Mouse (Mus musculus) right cerebral cortex, postnatal 25 days (tissue): Measurements from ENCODE around the gene Mctp1.

Experiments used
- DNase-seq: peaks from one replicate; pipeline ENCODE4 v3.0.0; 2022

The Mctp1 gene

DNA sequence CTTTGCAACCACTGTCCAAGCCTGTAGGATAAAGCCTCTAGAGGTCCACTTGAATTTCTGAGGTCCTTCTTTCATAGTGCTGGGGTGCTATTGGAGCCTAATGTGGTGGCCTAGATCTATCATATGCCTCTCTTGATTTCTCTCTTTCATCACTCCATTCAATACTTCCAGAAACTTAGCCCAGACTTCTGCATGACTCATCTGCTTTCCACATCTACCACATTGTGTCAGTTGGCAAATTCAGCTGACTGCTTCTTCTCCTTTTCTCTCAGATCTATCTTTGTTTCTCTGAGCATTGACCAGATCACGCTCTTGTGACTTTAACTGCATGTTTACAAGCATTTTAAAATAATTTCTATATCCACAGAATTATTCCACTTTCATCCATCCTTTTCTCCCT lies 249.4 kb downstream of the Mctp1 start:
- DNase-seq: no peak

DNA sequence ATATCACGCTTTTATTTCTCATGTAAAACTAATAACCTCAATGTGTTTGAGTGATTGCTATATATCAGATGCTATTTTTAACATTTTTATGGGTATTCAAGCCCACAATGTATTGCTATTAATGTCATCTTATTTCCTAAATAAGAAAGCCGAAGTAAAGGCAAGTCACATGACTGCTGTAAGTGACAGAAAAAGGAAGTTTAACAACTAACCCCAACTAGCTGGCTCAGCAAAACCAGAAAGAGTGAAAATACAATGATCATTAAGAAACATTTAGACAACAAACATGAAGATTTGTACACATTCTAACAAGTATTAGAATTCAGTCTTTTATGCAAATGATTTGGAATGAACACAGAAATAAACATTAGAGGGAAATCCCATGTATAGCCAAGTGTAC lies 253.9 kb downstream of the Mctp1 start:
- DNase-seq: no peak

DNA sequence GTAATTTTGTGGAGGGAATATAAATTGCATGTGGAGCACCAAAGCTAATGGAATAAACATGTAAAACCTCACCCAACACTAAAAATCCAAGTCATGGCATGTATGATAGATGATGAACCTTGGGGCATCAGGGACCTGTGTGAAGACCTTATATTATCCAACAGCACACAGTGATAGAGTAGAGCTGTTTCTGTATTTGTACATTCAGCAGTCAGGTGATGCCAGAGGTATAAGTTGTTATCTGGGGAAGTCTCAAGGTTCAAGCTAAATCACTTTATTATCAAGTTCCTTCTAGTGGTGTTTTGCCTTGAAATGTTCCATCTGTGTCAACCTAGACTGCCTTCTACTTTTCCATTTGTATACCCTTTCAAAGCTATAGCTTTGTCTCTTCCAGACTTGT lies 275.2 kb downstream of the Mctp1 start:
- no peak for DNase-seq

GRCm38 (mm10) chr13:76681286-76681685 lies 297.0 kb downstream of the Mctp1 start:
- no peak for DNase-seq

- DNase-seq: no peak
These were observed 305.0 kb downstream of the Mctp1 start for GRCm38 (mm10) chr13:76689349-76689748.

DNA sequence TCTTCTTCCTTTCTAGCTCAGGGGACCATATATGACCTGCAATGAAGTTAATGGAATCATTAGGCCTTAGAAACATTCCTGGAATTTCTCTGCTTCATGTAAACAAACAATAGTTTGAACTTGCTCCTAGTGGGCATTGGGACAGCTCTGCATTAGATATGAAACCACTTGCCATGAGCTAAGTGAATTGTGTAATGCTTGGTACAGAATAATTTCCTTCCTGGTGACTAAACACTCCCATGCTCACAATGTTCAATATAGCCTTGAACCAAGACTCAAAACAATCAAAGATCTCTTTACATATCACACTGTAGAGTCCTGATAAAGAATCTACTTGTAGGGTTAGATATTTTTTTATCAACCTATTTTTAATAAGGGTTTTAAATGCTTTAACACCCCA lies 305.8 kb downstream of the Mctp1 start:
- no peak for DNase-seq

- DNase-seq: no peak
These were observed 306.4 kb downstream of the Mctp1 start for GRCm38 (mm10) chr13:76690697-76691096.

DNA sequence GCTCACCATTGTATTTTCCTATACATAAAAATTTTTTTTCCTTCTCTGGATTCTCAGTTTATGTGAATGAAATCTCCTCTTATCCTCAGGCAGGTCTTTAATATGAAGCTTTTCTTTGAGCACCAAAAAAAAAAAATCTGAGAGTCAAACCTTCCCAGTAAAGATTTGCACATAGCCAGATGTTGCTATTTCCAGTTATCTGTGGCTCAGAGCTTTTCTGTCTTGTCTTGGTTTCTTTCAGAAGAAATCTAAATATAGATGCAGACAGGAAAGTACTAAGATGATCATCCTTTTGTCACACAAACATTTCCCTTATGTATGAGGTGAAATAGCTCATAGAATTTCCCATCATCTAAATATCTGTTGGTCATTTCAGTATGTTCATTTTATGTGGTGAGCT lies 349.7 kb downstream of the Mctp1 start:
- DNase-seq: no peak

DNA sequence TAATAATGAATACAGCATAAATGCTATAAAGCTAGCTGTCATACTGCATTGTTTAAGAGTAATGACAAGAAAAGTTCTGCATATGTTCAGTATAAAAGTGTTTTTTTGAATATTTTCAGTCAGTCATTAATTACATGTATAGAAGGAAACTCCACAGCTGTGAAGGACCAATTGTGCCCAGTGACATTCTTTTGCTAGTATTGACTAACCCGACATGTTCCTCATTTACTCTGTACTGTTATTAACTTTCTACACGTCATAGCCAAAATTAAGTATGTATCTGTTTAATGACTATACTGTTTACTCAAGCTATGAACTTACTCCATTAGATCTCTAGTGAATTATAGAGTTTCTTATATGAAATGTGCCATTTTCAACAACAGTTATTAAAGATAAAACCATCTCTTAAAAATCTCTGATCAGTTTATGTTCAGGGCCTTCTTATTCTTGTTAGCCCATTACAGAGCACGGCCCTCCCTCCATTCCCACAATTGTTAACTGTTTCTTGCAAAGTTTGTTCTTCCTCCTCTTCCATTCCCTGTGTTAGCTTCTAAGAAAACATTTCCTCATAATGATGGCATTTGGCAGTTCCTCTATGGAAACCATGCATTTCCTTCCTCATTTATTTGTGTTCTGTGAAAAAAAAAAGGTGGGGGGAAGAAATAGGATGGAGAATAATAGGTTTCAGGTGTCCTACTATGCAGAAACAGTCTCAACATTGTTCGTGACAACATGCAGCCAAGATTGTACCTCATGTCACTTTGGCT lies 366.5 kb downstream of the Mctp1 start:
- DNase-seq: no peak

DNA sequence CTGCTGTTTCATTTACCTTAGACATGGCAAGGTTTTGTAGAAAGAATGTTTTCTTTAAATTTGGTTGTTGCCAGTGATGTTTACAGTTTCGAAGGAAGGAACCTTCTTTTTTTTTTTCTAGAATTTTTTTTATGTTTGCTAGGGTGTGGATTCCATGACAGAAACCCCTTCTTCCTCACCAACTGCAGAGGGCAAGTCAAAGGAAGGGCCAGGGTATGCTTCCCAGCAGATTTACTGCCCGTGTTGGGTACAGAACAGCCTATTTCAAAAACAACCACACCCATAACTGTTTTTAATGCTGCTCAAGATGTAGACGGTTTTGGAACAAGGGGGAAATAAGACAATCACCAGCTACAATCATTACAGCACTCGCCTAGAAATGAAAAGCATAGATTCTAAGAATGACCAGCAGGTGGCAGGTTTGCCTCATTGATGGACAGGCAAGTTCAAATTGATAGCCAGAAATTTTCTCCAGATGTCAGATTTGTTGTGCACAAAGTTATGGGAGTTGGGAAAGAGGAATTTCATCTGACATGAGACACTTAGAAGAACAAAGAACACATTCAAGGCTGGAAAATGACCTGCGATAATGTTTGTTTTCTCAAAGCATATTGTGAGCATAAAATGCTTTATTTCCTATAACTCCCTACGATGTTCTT lies 375.6 kb downstream of the Mctp1 start:
- DNase-seq: no peak

GRCm38 (mm10) chr13:76799662-76800061 lies 415.3 kb downstream of the Mctp1 start:
- DNase-seq: no peak

DNA sequence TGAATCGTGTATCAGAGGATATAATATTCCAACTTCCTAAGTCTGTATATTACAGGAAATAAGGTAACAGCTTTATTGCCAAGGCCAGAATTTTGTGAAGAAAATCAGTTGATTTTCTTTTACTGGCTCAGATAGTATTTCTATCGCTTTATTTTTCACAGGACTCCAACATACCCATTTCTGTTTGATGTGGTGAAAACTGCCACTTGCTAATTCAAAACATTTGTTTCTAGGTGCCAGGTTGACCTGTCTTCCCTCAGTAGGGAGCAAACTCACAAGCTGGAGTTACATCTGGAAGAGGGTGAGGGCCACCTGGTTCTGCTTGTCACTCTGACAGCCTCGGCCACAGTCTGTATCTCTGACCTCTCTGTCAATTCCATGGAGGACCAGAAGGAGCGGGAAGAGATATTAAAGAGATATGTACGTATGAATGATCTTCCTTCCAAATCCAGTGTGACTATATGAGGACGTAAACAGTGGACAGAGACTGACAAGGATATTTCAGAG lies 416.8 kb downstream of the Mctp1 start:
- DNase-seq: no peak

GRCm38 (mm10) chr13:76802051-76802728 lies 417.9 kb downstream of the Mctp1 start:
- DNase-seq: no peak

DNA sequence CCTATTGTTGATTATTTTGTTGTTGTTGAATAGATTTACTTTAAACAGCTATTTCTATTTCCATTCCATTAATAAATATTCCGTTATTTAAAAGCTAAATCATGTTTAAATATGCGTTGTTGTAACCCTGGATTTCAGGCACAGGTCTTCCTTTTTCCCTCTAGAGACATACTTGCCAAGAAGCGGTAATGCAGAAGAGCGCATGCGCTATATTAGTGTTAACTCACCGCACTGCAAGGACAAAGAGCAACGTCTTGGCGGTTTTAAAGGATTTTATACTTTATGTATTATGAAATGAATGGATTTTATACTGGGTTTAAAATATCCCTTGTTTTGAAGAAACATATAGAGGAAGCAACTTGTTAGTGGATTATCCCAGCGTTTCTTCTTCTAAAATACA lies 418.6 kb downstream of the Mctp1 start:
- DNase-seq: no peak

- DNase-seq: no peak
These were observed 419.5 kb downstream of the Mctp1 start for GRCm38 (mm10) chr13:76803799-76804198.

DNA sequence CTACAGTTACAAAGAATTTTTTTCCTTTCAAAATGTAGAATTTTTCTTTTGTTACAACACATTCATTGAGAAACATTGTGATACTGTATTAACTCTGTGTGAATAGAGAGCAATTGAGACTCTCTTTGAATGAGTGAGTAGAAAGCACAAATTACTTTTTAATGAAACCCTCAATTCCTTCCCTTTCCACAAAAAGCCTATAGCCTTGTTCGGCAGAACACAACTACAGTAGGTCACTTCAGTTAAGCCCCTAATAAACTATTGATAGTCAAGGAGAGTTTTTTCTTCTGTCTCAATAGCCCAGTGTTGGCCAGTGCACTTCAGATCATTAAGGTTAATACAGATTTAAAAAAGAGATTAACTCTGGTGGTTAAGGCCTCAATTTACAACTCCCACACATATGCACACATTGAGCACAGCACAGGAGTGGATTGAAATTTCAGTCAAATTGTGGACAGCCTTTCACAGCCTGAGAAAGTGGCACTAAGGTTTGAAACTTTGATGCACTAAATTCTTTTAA lies 424.6 kb downstream of the Mctp1 start:
- no peak for DNase-seq

DNA sequence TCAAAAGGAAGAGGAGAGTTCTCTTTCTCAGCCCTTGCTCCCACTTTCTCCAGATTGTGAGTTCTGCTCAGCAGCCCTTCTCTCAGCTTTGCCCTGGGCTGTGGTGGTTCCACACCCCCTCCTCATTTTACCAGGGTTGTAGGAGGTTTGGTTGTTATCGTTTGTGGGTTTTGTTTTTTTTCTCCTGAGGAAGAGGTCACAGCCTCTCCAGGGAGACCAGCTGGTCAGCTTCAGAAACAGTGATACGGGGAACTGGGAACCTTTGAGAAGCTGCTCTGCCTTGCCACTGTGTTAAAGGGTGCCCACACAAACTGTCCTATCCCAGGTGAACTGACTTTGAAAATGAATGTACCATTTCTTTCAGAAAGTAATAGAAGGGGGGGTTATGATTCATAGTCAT lies 425.5 kb downstream of the Mctp1 start:
- no peak for DNase-seq

DNA sequence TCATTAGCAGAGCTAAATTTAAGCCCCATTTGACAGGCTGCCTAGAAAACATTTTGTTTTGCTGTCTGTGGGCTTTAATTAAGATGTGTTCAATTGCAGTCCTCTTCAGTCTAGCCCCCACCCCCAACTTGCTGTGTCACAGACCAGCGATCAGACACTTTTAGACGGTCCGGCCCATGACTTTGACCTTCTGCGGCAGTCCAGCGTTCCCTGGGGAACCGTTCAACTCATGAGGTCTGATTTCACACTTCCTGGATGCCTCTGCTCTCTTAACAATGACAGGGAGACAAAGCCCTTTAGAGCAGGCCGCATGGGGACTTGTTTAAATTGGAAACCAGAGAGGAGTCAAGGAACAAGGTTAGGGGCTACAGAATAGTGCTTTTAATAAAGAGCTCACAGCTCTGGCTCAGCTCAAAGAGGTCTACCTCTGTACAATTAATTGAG lies 426.2 kb downstream of the Mctp1 start:
- no peak for DNase-seq

DNA sequence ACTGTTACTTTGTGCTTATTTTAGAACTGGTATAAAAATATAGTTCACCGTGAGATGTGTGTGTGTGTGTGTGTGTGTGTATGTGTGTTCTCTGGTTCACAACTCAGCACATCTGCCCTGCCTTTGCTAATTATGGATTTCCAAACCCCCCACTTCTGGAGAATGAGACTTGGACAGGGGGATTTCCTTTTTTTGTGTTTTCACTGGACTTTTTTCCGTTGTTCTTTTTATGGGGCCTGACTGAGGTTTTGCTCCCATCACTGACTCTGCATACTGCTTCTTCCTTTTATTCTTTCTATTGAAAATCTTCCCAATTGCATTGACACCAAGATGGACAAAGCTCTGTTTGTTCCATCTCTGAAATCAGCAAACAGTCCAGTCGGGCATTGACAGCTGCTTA lies 438.7 kb downstream of the Mctp1 start:
- no peak for DNase-seq

- DNase-seq: no peak
These were observed 440.8 kb downstream of the Mctp1 start for GRCm38 (mm10) chr13:76824932-76825694.

DNA sequence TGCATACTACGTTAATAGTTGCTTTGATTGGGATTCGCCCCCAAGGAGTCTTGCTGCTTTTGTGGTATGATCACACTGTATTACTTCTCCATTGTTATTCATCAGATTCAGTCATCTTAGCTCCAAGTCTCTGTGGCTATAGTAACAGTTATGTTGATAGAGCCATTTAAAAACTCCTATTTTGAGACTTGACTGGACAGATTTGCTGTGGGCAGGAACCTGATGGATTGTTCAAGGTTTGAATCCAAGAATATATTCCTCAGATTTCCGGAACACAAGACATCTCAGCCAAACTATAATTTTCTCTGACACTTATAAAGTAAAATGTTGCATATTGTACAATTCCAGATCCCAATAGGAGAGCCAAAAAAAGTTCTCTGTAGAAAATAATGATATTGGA lies 443.4 kb downstream of the Mctp1 start:
- no peak for DNase-seq

DNA sequence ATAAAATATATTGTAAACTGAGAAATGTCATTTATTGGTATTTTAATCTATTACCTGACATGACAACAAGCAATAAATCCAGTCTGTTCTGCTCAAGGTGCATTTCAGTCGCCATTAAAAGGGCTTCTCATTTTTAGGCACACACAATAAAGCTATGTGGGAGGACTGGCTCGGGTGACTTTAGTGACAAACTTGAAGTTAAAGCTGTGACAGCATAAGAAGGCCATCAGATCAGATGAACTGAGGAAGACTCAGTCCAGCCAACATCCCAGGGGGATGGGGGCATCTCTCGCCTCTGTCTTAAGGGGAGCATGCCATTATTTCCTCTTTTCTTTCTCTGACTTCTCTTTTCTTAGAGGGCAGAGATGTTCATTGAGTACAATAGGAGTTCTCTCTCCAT lies 453.7 kb downstream of the Mctp1 start:
- DNase-seq: no peak

DNA sequence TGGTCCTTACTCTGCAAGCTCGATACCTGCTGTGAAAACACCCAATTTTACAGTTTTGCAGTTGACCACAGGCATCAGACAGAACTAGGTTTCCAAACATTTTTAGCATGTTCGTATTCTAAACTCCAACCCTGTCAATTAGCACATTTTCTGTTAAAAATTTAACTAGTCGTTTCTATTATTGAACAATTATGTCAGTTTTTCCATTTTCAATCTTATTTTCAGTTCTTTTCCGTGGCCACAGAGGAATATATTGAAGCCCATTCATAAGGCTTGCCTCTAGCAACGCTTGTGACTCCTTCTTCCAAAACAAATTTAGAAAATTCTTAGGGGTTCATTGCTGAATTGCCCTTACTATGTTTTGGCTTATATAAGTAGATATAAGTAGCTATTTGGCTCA lies 456.4 kb downstream of the Mctp1 start:
- DNase-seq: no peak
